8 mouse cellular contexts compared by ENCODE assay signal in the genomic region with DNA sequence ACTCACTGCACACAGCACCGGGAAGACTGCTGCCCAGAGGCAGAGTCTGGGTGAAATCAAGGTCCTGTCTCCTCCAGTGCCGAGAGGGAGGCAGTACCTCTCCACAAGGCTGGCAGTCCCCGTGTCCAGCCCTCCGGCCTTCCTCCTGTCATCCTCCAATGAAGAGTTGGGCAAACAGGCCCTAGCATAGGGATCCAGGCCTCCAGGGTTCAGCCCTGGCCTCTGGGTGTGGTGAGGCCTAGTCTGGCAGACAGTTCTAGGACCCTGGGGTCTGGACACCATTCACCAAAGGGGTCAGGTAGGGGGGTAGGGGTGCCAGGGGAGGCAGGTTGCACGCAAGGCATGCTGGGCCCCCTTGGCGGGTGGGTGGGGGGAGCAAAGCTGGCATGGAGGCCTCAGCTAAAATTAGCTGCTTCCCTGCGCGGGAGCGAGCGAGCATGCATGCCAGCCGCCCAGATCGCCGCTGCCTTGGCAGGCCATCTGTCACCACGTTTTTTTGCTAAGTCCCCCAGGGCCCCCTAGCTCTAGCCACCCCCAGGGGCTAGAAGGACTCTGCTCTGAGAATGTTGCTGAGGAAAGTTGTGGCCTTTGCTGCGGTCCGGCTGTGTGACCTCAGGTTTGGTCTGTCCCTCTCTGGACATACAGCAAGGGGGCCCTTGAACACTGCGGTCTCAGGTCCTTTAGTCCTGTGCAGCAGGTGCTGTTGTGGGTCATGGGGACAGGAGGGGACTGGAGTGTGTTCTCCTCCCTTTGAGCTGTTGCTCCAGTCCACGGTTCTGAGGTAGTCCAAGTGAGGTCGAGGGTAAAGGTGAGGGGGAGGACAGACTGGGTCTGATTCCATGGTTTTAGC. TPM values are rescaled to one million over a fixed set of nuclear protein-coding genes. Genes with fewer than 3 reads are reported as not detected.
DNase-seq lines count a peak whose midpoint lies in the region; ATAC-seq and TF ChIP-seq lines count a peak whose summit lies in the region.

No protein-coding gene starts in this region.

- no peak overlapping the region for H3K4me3 ChIP-seq in kidney, embryonic 16.5 days (ENCODE audit: low read length)
- no peak overlapping the region for H3K4me3 ChIP-seq in forebrain, embryonic 16.5 days (replicated peaks; ENCODE audit: low read length)
- H3K4me3 ChIP-seq in limb, embryonic 13.5 days = no peak overlapping the region
- no peak overlapping the region for H3K4me3 ChIP-seq in liver, postnatal 0 days (ENCODE audit: low read depth, low read length)

- ATAC-seq in kidney, embryonic 16.5 days (ENCODE audit: low FRiP score, low TSS enrichment) = no peak
- no peak for ATAC-seq in forebrain, embryonic 16.5 days
- no peak for ATAC-seq in limb, embryonic 13.5 days (ENCODE audit: low FRiP score, low read depth)
- ATAC-seq in CD4-positive, CD25-positive, alpha-beta regulatory T cell, adult 4 months = no peak
- no peak for ATAC-seq in liver, postnatal 0 days

- no peak for TF ChIP-seq CTCF in liver, postnatal 0 days (IDR thresholded peaks at IDR 0.05; ENCODE audit: low read depth)

- no peak for TF ChIP-seq EP300 in liver, postnatal 0 days (IDR thresholded peaks at IDR 0.05; ENCODE audit: low read depth)

- peak overlapping the region; percentile 24; the same call in 1 of the 2 replicates for H3K9ac ChIP-seq in kidney, embryonic 16.5 days (replicated peaks; ENCODE audit: low read length)
- H3K9ac ChIP-seq in forebrain, embryonic 16.5 days (replicated peaks; ENCODE audit: low read depth, low read length) = peak overlapping the region; percentile 19; the same call in 1 of the 2 replicates
- H3K9ac ChIP-seq in limb, embryonic 13.5 days = peak overlapping the region; percentile 55
- H3K9ac ChIP-seq in liver, postnatal 0 days (replicated peaks) = no peak overlapping the region

- 47% methylated on average over 19 of the region's 19 CpGs for WGBS in kidney, embryonic 16.5 days
- WGBS in forebrain, embryonic 16.5 days = 54% methylated on average over 19 of the region's 19 CpGs
- 55% methylated on average over 19 of the region's 19 CpGs for WGBS in limb, embryonic 13.5 days
- WGBS in liver, postnatal 0 days (ENCODE audit: insufficient replicate concordance) = 74% methylated on average over 19 of the region's 19 CpGs

- peaks cover 83% of the 10 kb centered on the region for H3K4me1 ChIP-seq in kidney, embryonic 16.5 days (ENCODE audit: insufficient read depth, low read length)
- peaks cover 86% of the 10 kb centered on the region for H3K4me1 ChIP-seq in forebrain, embryonic 16.5 days (replicated peaks; ENCODE audit: control insufficient read depth, insufficient read depth, low read length)
- H3K4me1 ChIP-seq in limb, embryonic 13.5 days = peaks cover 100% of the 10 kb centered on the region
- peaks cover 31% of the 10 kb centered on the region for H3K4me1 ChIP-seq in liver, postnatal 0 days (ENCODE audit: insufficient read depth)

- H3K36me3 ChIP-seq in kidney, embryonic 16.5 days (ENCODE audit: insufficient read depth, low read length) = no peaks in the 10 kb centered on the region
- no peaks in the 10 kb centered on the region for H3K36me3 ChIP-seq in forebrain, embryonic 16.5 days (ENCODE audit: control insufficient read depth, insufficient read depth)
- peaks cover 9% of the 10 kb centered on the region for H3K36me3 ChIP-seq in limb, embryonic 13.5 days
- no peaks in the 10 kb centered on the region for H3K36me3 ChIP-seq in liver, postnatal 0 days (replicated peaks; ENCODE audit: insufficient read depth, low read length)

- no peak for DNase-seq in kidney, postnatal 4 days
- peak; percentile 59 to 70 for DNase-seq in cerebellum, adult 18-20 months
- no peak for DNase-seq in spleen, adult 12 weeks (ENCODE audit: low spot score)
- no peak for DNase-seq in liver, postnatal 0 days

- peak overlapping the region; percentile 48 for H3K27ac ChIP-seq in kidney, embryonic 16.5 days (ENCODE audit: low read length)
- H3K27ac ChIP-seq in forebrain, embryonic 16.5 days (ENCODE audit: low read length) = peak overlapping the region; percentile 57
- H3K27ac ChIP-seq in limb, embryonic 13.5 days = peak overlapping the region; percentile 48
- H3K27ac ChIP-seq in liver, postnatal 0 days (ENCODE audit: low read depth) = no peak overlapping the region

- H3K27me3 ChIP-seq in kidney, embryonic 16.5 days (ENCODE audit: insufficient read depth, low read length) = no peaks in the 10 kb centered on the region
- H3K27me3 ChIP-seq in forebrain, embryonic 16.5 days (replicated peaks; ENCODE audit: control insufficient read depth, insufficient read depth, low read length) = no peaks in the 10 kb centered on the region
- no peaks in the 10 kb centered on the region for H3K27me3 ChIP-seq in limb, embryonic 13.5 days
- H3K27me3 ChIP-seq in liver, postnatal 0 days (ENCODE audit: insufficient read depth, low read length) = no peaks in the 10 kb centered on the region

- H3K4me2 ChIP-seq in kidney, embryonic 16.5 days (replicated peaks; ENCODE audit: low read depth, low read length) = no peak overlapping the region
- H3K4me2 ChIP-seq in forebrain, embryonic 16.5 days (ENCODE audit: low read length) = no peak overlapping the region
- H3K4me2 ChIP-seq in limb, embryonic 13.5 days (replicated peaks) = no peak overlapping the region
- H3K4me2 ChIP-seq in liver, postnatal 0 days (ENCODE audit: low read depth, low read length) = no peak overlapping the region

- no peaks in the 10 kb centered on the region for H3K9me3 ChIP-seq in kidney, embryonic 16.5 days (ENCODE audit: low read length)
- no peaks in the 10 kb centered on the region for H3K9me3 ChIP-seq in forebrain, embryonic 16.5 days (ENCODE audit: control insufficient read depth, low read length)
- H3K9me3 ChIP-seq in limb, embryonic 13.5 days = no peaks in the 10 kb centered on the region
- H3K9me3 ChIP-seq in liver, postnatal 0 days (ENCODE audit: low read length) = no peaks in the 10 kb centered on the region

RNA-seq across cellular contexts. Expression of gene Ahdc1, which starts 38.2 kb away (rescaled TPM):
- polyA plus RNA-seq in kidney, embryonic 16.5 days (2015; fragmentation: Nextera tagmentation; extraction: Ambion mirVana) = 9.8 and 11.7 TPM in 2 replicates
- polyA plus RNA-seq in forebrain, embryonic 16.5 days (2015; fragmentation: Nextera tagmentation; extraction: Ambion mirVana) = 13.0 and 13.7 TPM in 2 replicates
- 11.3 and 11.5 TPM in 2 replicates for polyA plus RNA-seq in limb, embryonic 13.5 days (2015; fragmentation: Nextera tagmentation; extraction: Ambion mirVana)
- 1 to 10 TPM; 2.6 to 3.7 TPM for polyA plus RNA-seq in CD4-positive, CD25-positive, alpha-beta regulatory T cell, adult 4 months (2017; shearing (Covaris generic))
- 0.76 and 0.87 TPM in 2 replicates for polyA plus RNA-seq in liver, postnatal 0 days (2015; fragmentation: Nextera tagmentation; extraction: Ambion mirVana)

Comparison
In these comparisons a context has a peak if more than half of its experiments do, and no peak if none do; other contexts are left out.
1. DNase-seq: peak in cerebellum, adult 18-20 months (2 of 2); none in kidney, postnatal 4 days (0 of 2), spleen, adult 12 weeks (single experiment) and liver, postnatal 0 days (single experiment).